Mouse (Mus musculus) midbrain, embryonic 10.5 days (tissue): ENCODE measurements around the gene Mtch1. TPM values are rescaled to one million over a fixed set of nuclear protein-coding genes. Genes with fewer than 3 reads are reported as not detected.
A peak's percentile ranks its signal among the peaks of the same experiment; 100 is the strongest.

ENCODE experiments used
- DNase-seq: peaks from one replicate; pipeline ENCODE4 v3.0.0-alpha.2; 2017; ENCODE audit warnings: low spot score
- H3K27ac ChIP-seq: fragments of 300-500 bp; sonication (generic); replicated peaks from 2 replicates; pipeline ENCODE4 v1.5.1; 2016; ENCODE audit warnings: mild to moderate bottlenecking
- H3K27me3 ChIP-seq: fragments of 300-500 bp; sonication (generic); 2 replicates; pipeline ENCODE4 v1.6.1; 2016; ENCODE audit warnings: low read depth, mild to moderate bottlenecking; ENCODE audit not compliant: poor library complexity, severe bottlenecking
- H3K36me3 ChIP-seq: fragments of 300-500 bp; sonication (generic); 2 replicates; pipeline ENCODE4 v1.6.1; 2016; ENCODE audit warnings: mild to moderate bottlenecking, moderate library complexity
- H3K4me1 ChIP-seq: fragments of 300-500 bp; sonication (generic); 2 replicates; pipeline ENCODE4 v1.6.1; 2016
- H3K4me3 ChIP-seq: fragments of 300-500 bp; sonication (generic); 2 replicates; pipeline ENCODE4 v1.5.1; 2016; ENCODE audit warnings: mild to moderate bottlenecking, moderate library complexity
- H3K9me3 ChIP-seq: fragments of 300-500 bp; sonication (generic); replicated peaks from 2 replicates; pipeline ENCODE4 v1.6.1; 2016; ENCODE audit warnings: mild to moderate bottlenecking
- WGBS: fragments of 180-500 bp; shearing (Covaris S2); methylation state at CpG from one replicate; pipeline ENCODE4 v1.1.7; 2016; 5-methylcytosine and 5-hydroxymethylcytosine counted together
- polyA plus RNA-seq: library from polyadenylated mRNA; unstranded; fragments of >200 nt; fragmentation: Nextera tagmentation; extraction: Ambion mirVana; gene quantifications from 2 replicates; pipeline ENCODE4 v1.2.1, GENCODE M21; 2016

Gene Mtch1
- polyA plus RNA-seq, 1 experiment from 2014 or later = 277 TPM

- no peaks in the 10 kb centered on the region for H3K9me3 ChIP-seq
- H3K27ac ChIP-seq = peak overlapping the region; percentile 74
- no peaks in the 10 kb centered on the region for H3K27me3 ChIP-seq
- 88% methylated on average over 18 of the region's 18 CpGs for WGBS
- DNase-seq = no peak
- H3K4me1 ChIP-seq = peaks cover 35% of the 10 kb centered on the region
- no peak overlapping the region for H3K4me3 ChIP-seq
- H3K36me3 ChIP-seq = peaks cover 96% of the 10 kb centered on the region
Observed at GRCm38 (mm10) chr17:29340406-29341261, 7.1 kb downstream of the Mtch1 start.

- DNase-seq = no peak
- Histone ChIP-seq H3K36me3 (peaks cover 94% of the 10 kb centered on the region), H3K4me1 (peaks cover 30% of the 10 kb centered on the region), H3K27me3 (no peaks in the 10 kb centered on the region), H3K4me3 (no peak overlapping the region), H3K9me3 (no peaks in the 10 kb centered on the region), H3K27ac (no peak overlapping the region; the same call in 1 of the 2 replicates)
- 92% methylated on average over 11 of the region's 11 CpGs for WGBS
Observed at GRCm38 (mm10) chr17:29339170-29339768, 8.5 kb downstream of the Mtch1 start.

- 95% methylated on average over 9 of the region's 9 CpGs for whole genome bisulfite sequencing
- no peak for DNase-seq
- Histone ChIP-seq H3K4me3 (no peak overlapping the region), H3K9me3 (no peaks in the 10 kb centered on the region), H3K27ac (no peak overlapping the region), H3K36me3 (peaks cover 94% of the 10 kb centered on the region), H3K4me1 (peaks cover 26% of the 10 kb centered on the region), H3K27me3 (no peaks in the 10 kb centered on the region)
Observed at GRCm38 (mm10) chr17:29337979-29338823, 9.5 kb downstream of the Mtch1 start.

GRCm38 (mm10) chr17:29336266-29336990 lies 11.3 kb downstream of the Mtch1 start:
- Histone ChIP-seq H3K9me3 (no peaks in the 10 kb centered on the region), H3K4me3 (no peak overlapping the region), H3K27me3 (no peaks in the 10 kb centered on the region), H3K4me1 (peaks cover 20% of the 10 kb centered on the region), H3K27ac (no peak overlapping the region), H3K36me3 (peaks cover 96% of the 10 kb centered on the region)
- DNase-seq = no peak
- WGBS = 95% methylated on average over 19 of the region's 19 CpGs

- H3K9me3 ChIP-seq = no peaks in the 10 kb centered on the region
- H3K27ac ChIP-seq = no peak overlapping the region
- DNase-seq = no peak
- 94% methylated on average over 4 of the region's 4 CpGs for WGBS
- peaks cover 15% of the 10 kb centered on the region for H3K27me3 ChIP-seq
- H3K4me3 ChIP-seq = no peak overlapping the region
- peaks cover 34% of the 10 kb centered on the region for H3K4me1 ChIP-seq
- peaks cover 70% of the 10 kb centered on the region for H3K36me3 ChIP-seq
Observed at GRCm38 (mm10) chr17:29332186-29332685, 15.5 kb downstream of the Mtch1 start.

GRCm38 (mm10) chr17:29330671-29331410 lies 16.9 kb downstream of the Mtch1 start:
- WGBS = 24% methylated on average over 5 of the region's 5 CpGs
- peak overlapping the region; percentile 13; the same call in 1 of the 2 replicates for H3K27ac ChIP-seq
- no peaks in the 10 kb centered on the region for H3K9me3 ChIP-seq
- no peak overlapping the region for H3K4me3 ChIP-seq
- H3K36me3 ChIP-seq = peaks cover 56% of the 10 kb centered on the region
- H3K27me3 ChIP-seq = peaks cover 28% of the 10 kb centered on the region
- peaks cover 48% of the 10 kb centered on the region for H3K4me1 ChIP-seq
- DNase-seq = no peak

GRCm38 (mm10) chr17:29330221-29330620 lies 17.5 kb downstream of the Mtch1 start:
- H3K4me1 ChIP-seq = peaks cover 52% of the 10 kb centered on the region
- H3K36me3 ChIP-seq = peaks cover 50% of the 10 kb centered on the region
- 82% methylated on average over 3 of the region's 3 CpGs for WGBS
- H3K9me3 ChIP-seq = no peaks in the 10 kb centered on the region
- peaks cover 32% of the 10 kb centered on the region for H3K27me3 ChIP-seq
- H3K4me3 ChIP-seq = no peak overlapping the region
- 0 out of 2 replicates have a peak overlapping the region, but pooled peaks have one; percentile 13 for H3K27ac ChIP-seq
- no peak for DNase-seq

- Histone ChIP-seq H3K9me3 (no peaks in the 10 kb centered on the region), H3K27ac (peak overlapping the region; percentile 85), H3K4me3 (peak overlapping the region; percentile 52), H3K27me3 (peaks cover 53% of the 10 kb centered on the region), H3K4me1 (peaks cover 52% of the 10 kb centered on the region), H3K36me3 (peaks cover 29% of the 10 kb centered on the region)
- 79% methylated on average over 9 of the region's 9 CpGs for WGBS
- DNase-seq = no peak
Observed at GRCm38 (mm10) chr17:29327691-29328090, 20.0 kb downstream of the Mtch1 start.

- Histone ChIP-seq H3K9me3 (no peaks in the 10 kb centered on the region), H3K4me1 (peaks cover 55% of the 10 kb centered on the region), H3K36me3 (peaks cover 20% of the 10 kb centered on the region), H3K4me3 (peak overlapping the region; percentile 52), H3K27me3 (peaks cover 62% of the 10 kb centered on the region), H3K27ac (peak overlapping the region; percentile 85)
- DNase-seq = peak; percentile 76
- WGBS = 9% methylated on average over 52 of the region's 52 CpGs
Observed at GRCm38 (mm10) chr17:29326531-29327529, 20.9 kb downstream of the Mtch1 start.

- 47% methylated on average over 13 of the region's 13 CpGs for WGBS
- DNase-seq = no peak
- H3K4me1 ChIP-seq = peaks cover 49% of the 10 kb centered on the region
- no peaks in the 10 kb centered on the region for H3K9me3 ChIP-seq
- H3K36me3 ChIP-seq = peaks cover 10% of the 10 kb centered on the region
- H3K4me3 ChIP-seq = peak overlapping the region; percentile 52
- H3K27me3 ChIP-seq = peaks cover 72% of the 10 kb centered on the region
- peak overlapping the region; percentile 85 for H3K27ac ChIP-seq
Observed at GRCm38 (mm10) chr17:29325831-29326230, 21.9 kb downstream of the Mtch1 start.
